Mouse (Mus musculus): ENCODE measurements around the gene Znrf4. TPM values are rescaled to one million over a fixed set of nuclear protein-coding genes. Genes with fewer than 3 reads are reported as not detected.
"Not testable (repeated sequence)": the region's sequence is repeated elsewhere in the genome, so short reads cannot be mapped to it uniquely, and the experiment has no call there.

The Znrf4 gene
- polyA plus RNA-seq, 1 experiment: not detected

- TF ChIP-seq CTCF (IDR thresholded peaks at IDR 0.05; ENCODE audit: extremely low read depth, insufficient read length, insufficient replicate concordance, low read depth, low read length) (no peak), POLR2A (IDR thresholded peaks at IDR 0.05; ENCODE audit: low read depth, low read length) (no peak)
- H3K4me1 ChIP-seq (ENCODE audit: control insufficient read depth, insufficient read depth, insufficient read length, low read length): peaks cover 16% of the 10 kb centered on the region
- H3K27me3 ChIP-seq (ENCODE audit: control insufficient read depth, insufficient read depth, low read length): peaks cover 5% of the 10 kb centered on the region
- H3K27ac ChIP-seq (ENCODE audit: insufficient read depth, low read depth, low read length): no peak overlapping the region
- no peak overlapping the region for H3K4me3 ChIP-seq (ENCODE audit: low read depth, low read length)
- H3K36me3 ChIP-seq (ENCODE audit: control insufficient read depth, insufficient read depth, low read length): no peaks in the 10 kb centered on the region
- 92% methylated on average over 10 of the region's 10 CpGs for WGBS
These were observed 6.8 kb downstream of the Znrf4 start for GRCm38 (mm10) chr17:56505401-56505800.

- Histone ChIP-seq H3K27ac (ENCODE audit: insufficient read depth, low read depth, low read length) (no peak overlapping the region), H3K4me3 (ENCODE audit: low read depth, low read length) (no peak overlapping the region), H3K36me3 (ENCODE audit: control insufficient read depth, insufficient read depth, low read length) (no peaks in the 10 kb centered on the region), H3K27me3 (ENCODE audit: control insufficient read depth, insufficient read depth, low read length) (no peaks in the 10 kb centered on the region), H3K4me1 (ENCODE audit: control insufficient read depth, insufficient read depth, insufficient read length, low read length) (peaks cover 9% of the 10 kb centered on the region)
- TF ChIP-seq CTCF (IDR thresholded peaks at IDR 0.05; ENCODE audit: extremely low read depth, insufficient read length, insufficient replicate concordance, low read depth, low read length) (no peak), POLR2A (IDR thresholded peaks at IDR 0.05; ENCODE audit: low read depth, low read length) (no peak)
- WGBS: 27% methylated on average over 9 of the region's 9 CpGs
These were observed 9.7 kb downstream of the Znrf4 start for GRCm38 (mm10) chr17:56502526-56502925.

DNA sequence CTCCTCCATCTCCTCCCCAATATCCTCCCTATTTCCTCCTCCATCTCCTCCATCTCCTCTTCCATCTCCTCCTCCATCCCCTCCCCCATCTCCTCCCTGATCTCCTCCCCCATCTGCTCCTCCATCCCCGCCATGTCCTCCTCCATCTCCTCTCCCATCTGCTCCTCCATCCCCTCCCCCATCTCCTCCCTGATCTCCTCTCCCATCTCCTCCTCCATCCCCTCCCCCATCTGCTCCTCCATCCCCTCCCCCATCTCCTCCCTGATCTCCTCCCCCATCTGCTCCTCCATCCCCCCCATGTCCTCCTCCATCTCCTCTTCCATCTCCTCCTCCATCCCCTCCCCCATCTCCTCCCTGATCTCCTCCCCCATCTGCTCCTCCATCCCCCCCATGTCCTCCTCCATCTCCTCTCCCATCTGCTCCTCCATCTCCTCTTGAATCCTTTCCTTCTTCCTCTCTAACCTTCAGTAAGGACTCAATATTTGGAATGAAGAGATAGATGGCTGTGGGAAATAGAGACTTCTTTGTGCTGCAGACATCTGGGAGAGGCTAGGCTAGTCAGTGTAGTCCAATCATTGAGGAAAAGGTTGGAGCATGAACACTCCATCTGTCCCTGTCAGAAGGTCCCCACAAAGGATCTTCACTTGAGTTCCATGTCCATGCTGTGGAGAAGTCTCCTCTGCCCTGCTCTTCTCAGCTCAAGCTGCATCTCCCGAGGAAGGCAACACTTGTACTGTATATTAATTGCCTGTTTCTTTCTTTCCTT is 10.4 kb downstream of the Znrf4 start:
- not testable (repeated sequence) for H3K27me3 ChIP-seq (ENCODE audit: control insufficient read depth, insufficient read depth, low read length); H3K36me3 ChIP-seq (ENCODE audit: control insufficient read depth, insufficient read depth, low read length); H3K4me3 ChIP-seq (ENCODE audit: low read depth, low read length); H3K27ac ChIP-seq (ENCODE audit: insufficient read depth, low read depth, low read length); H3K4me1 ChIP-seq (ENCODE audit: control insufficient read depth, insufficient read depth, insufficient read length, low read length)
- 66% methylated on average over 2 of the region's 2 CpGs for WGBS

DNA sequence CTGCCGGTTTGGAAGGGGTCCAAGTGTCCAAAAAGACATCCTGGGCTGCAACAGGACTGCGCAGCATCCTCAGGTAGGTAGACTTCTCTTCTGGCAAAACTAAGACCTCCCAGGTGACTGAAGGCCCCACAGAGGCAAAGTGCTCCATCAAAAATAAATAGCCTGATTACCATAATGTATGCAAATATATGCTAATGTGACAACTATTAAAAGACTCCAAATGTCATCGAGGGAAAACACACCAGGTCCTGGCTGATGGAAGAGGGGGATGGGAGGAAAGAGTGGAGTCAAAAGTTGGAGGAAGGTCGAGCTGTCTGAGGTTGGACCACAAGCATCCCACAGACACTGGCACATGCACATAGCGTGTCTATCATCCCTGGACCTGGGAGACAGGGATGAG is 13.0 kb downstream of the Znrf4 start:
- Histone ChIP-seq H3K4me3 (ENCODE audit: low read depth, low read length) (no peak overlapping the region), H3K36me3 (ENCODE audit: control insufficient read depth, insufficient read depth, low read length) (no peaks in the 10 kb centered on the region), H3K27ac (ENCODE audit: insufficient read depth, low read depth, low read length) (no peak overlapping the region), H3K27me3 (ENCODE audit: control insufficient read depth, insufficient read depth, low read length) (no peaks in the 10 kb centered on the region), H3K4me1 (ENCODE audit: control insufficient read depth, insufficient read depth, insufficient read length, low read length) (no peaks in the 10 kb centered on the region)
- 75% methylated on average over 5 of the region's 5 CpGs for WGBS
- TF ChIP-seq POLR2A (IDR thresholded peaks at IDR 0.05; ENCODE audit: low read depth, low read length) (no peak), CTCF (IDR thresholded peaks at IDR 0.05; ENCODE audit: extremely low read depth, insufficient read length, insufficient replicate concordance, low read depth, low read length) (no peak)

DNA sequence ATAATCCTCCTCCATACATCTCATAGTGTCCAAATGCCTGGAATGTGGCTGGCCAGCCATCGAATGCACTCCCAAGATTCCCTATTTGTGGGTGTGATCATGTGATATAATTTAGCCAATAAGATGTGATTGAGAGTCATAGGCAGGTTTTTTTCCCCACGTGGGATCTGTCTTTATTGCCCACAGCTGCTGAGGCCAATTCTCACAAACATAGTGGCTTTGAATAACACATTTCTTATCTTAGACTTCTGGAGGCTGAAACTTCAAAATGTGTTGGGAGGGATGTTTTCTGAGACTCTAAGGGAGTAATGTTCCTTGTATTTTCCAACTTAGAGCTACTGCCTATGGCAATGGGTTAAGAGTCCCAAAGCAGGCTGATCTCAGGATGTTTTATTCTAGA is 17.8 kb downstream of the Znrf4 start:
- no peak for TF ChIP-seq CTCF (IDR thresholded peaks at IDR 0.05; ENCODE audit: extremely low read depth, insufficient read length, insufficient replicate concordance, low read depth, low read length)
- no peak for TF ChIP-seq POLR2A (IDR thresholded peaks at IDR 0.05; ENCODE audit: low read depth, low read length)
- WGBS: 75% methylated on average over 2 of the region's 2 CpGs
- H3K4me1 ChIP-seq (ENCODE audit: control insufficient read depth, insufficient read depth, insufficient read length, low read length): no peaks in the 10 kb centered on the region
- H3K27ac ChIP-seq (ENCODE audit: insufficient read depth, low read depth, low read length): no peak overlapping the region
- H3K27me3 ChIP-seq (ENCODE audit: control insufficient read depth, insufficient read depth, low read length): no peaks in the 10 kb centered on the region
- H3K4me3 ChIP-seq (ENCODE audit: low read depth, low read length): no peak overlapping the region
- H3K36me3 ChIP-seq (ENCODE audit: control insufficient read depth, insufficient read depth, low read length): no peaks in the 10 kb centered on the region

DNA sequence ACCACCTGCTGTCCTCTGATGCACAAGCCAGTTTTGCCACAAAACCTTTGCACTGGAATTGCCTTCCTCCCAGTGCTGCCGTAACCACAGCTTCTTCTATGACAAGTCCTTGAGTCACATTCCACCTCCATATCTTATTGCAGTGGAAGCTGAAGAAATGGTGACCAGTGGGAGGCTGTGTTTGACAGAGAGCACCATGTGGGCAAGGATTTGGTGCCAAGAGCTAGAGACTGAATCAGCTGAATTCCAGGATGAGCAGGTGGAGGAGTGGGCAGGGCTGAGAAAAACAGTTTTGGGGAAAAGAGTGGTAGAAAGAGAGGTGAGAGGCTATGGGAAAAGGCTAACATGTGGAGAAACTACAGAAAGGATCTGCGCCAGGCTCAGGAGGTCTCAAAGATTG is 18.4 kb downstream of the Znrf4 start:
- WGBS: 99% methylated on average over 2 of the region's 2 CpGs

DNA sequence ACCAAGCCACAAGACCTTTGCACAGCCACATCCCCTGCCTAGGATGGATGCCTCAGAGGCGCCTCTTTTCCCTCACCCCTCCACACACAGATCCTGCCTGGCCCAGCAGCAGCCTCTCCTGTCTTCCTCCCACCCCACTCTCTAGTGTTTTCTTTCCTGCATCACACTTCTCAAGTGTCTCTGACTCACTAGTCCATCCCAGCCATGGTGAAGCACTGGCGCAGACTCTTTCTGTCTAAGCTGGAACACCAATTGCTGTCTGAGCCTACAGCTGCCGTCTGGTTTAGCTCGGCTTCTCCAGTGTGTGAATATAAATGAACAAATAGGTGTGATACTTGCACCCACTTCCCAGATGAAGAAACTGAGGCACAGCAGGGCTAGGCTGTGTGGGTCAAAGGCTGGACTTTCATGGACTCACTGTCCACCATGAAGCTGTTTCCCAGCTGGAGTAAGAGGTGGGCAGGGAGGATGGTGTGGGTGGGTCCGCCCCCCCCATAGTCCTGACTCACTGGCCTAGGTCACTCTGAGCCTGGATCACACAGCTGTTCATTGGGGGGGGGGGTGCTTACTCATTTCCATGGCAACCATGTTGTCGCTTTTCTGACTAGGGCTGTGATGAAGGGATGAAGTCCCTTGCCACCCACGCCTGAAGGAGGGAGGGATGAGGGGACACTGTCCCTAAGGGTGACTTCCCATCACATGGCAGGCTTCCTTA is 21.6 kb downstream of the Znrf4 start:
- WGBS: 78% methylated on average over 7 of the region's 7 CpGs
- no peaks in the 10 kb centered on the region for H3K4me1 ChIP-seq (ENCODE audit: control insufficient read depth, insufficient read depth, insufficient read length, low read length)
- no peak overlapping the region for H3K27ac ChIP-seq (ENCODE audit: insufficient read depth, low read depth, low read length)
- no peak overlapping the region for H3K4me3 ChIP-seq (ENCODE audit: low read depth, low read length)
- H3K27me3 ChIP-seq (ENCODE audit: control insufficient read depth, insufficient read depth, low read length): no peaks in the 10 kb centered on the region
- no peak for TF ChIP-seq CTCF (IDR thresholded peaks at IDR 0.05; ENCODE audit: extremely low read depth, insufficient read length, insufficient replicate concordance, low read depth, low read length)
- no peak for TF ChIP-seq POLR2A (IDR thresholded peaks at IDR 0.05; ENCODE audit: low read depth, low read length)
- no peaks in the 10 kb centered on the region for H3K36me3 ChIP-seq (ENCODE audit: control insufficient read depth, insufficient read depth, low read length)

More for the DNA sequence above, 18.4 kb downstream of the Znrf4 start:
- H3K27ac ChIP-seq (ENCODE audit: insufficient read depth, low read depth, low read length): no peak overlapping the region
- H3K4me1 ChIP-seq (ENCODE audit: control insufficient read depth, insufficient read depth, insufficient read length, low read length): no peaks in the 10 kb centered on the region
- TF ChIP-seq POLR2A (IDR thresholded peaks at IDR 0.05; ENCODE audit: low read depth, low read length) (no peak), CTCF (IDR thresholded peaks at IDR 0.05; ENCODE audit: extremely low read depth, insufficient read length, insufficient replicate concordance, low read depth, low read length) (no peak)
- no peaks in the 10 kb centered on the region for H3K36me3 ChIP-seq (ENCODE audit: control insufficient read depth, insufficient read depth, low read length)
- H3K4me3 ChIP-seq (ENCODE audit: low read depth, low read length): no peak overlapping the region
- no peaks in the 10 kb centered on the region for H3K27me3 ChIP-seq (ENCODE audit: control insufficient read depth, insufficient read depth, low read length)
